Mouse (Mus musculus) intestine, postnatal 0 days (tissue): ENCODE data around the gene Krt16. TPM values are rescaled to one million over a fixed set of nuclear protein-coding genes. Genes with fewer than 3 reads are reported as not detected.

ENCODE experiments used
- ATAC-seq: fragments of 200-750 bp; cut with Nextera tagmentation; 2 replicates; pipeline ENCODE4 v1.8.0; 2017; ENCODE audit warnings: mild to moderate bottlenecking, moderate TSS enrichment, moderate library complexity
- H3K27ac ChIP-seq: fragments of 300-500 bp; sonication (generic); 2 replicates; pipeline ENCODE4 v1.5.1; 2014; ENCODE audit warnings: mild to moderate bottlenecking, low read depth, low read length, moderate library complexity
- H3K27me3 ChIP-seq: fragments of 300-500 bp; sonication (generic); replicated peaks from 2 replicates; pipeline ENCODE4 v1.6.1; 2014; ENCODE audit warnings: low read length, mixed read lengths; ENCODE audit not compliant: control insufficient read depth, insufficient read depth
- H3K36me3 ChIP-seq: fragments of 300-500 bp; sonication (generic); 2 replicates; pipeline ENCODE4 v1.6.1; 2014; ENCODE audit warnings: mild to moderate bottlenecking, moderate library complexity; ENCODE audit not compliant: control insufficient read depth, insufficient read depth
- H3K4me1 ChIP-seq: fragments of 300-500 bp; sonication (generic); replicated peaks from 2 replicates; pipeline ENCODE4 v1.6.1; 2014; ENCODE audit warnings: antibody characterized with exemption, low read length, mixed read lengths; ENCODE audit not compliant: control insufficient read depth, insufficient read depth
- H3K4me2 ChIP-seq: fragments of 300-500 bp; sonication (generic); replicated peaks from 2 replicates; pipeline ENCODE4 v1.6.1; 2014; ENCODE audit warnings: low read depth, mild to moderate bottlenecking, moderate library complexity
- H3K4me3 ChIP-seq: fragments of 300-500 bp; sonication (generic); 2 replicates; pipeline ENCODE4 v1.5.1; 2014; ENCODE audit warnings: low read depth, low read length
- H3K9ac ChIP-seq: fragments of 300-500 bp; sonication (generic); 2 replicates; pipeline ENCODE4 v1.6.1; 2014; ENCODE audit warnings: mild to moderate bottlenecking, low read depth, low read length
- H3K9me3 ChIP-seq: fragments of 300-500 bp; sonication (generic); 2 replicates; pipeline ENCODE4 v1.6.1; 2016; ENCODE audit warnings: mixed run types; ENCODE audit not compliant: control insufficient read depth
- CTCF ChIP-seq: sonication (generic); IDR thresholded peaks from 2 replicates; pipeline ENCODE4 v1.5.1; 2016; ENCODE audit warnings: low read depth, mild to moderate bottlenecking, control low read depth, antibody characterized with exemption, moderate library complexity
- whole genome bisulfite sequencing: fragments of 180-500 bp; shearing (Covaris S2); extraction: QIAGEN DNeasy Blood & Tissue Kit; methylation state at CpG from one replicate; pipeline ENCODE4 v1.1.7; 2014; 5-methylcytosine and 5-hydroxymethylcytosine counted together
- polyA plus RNA-seq: library from polyadenylated mRNA; unstranded; fragments of >200 nt; fragmentation: Nextera tagmentation; extraction: Ambion mirVana; gene quantifications from 2 replicates; pipeline ENCODE4 v1.2.1, GENCODE M21; 2015

Krt16 gene
- polyA plus RNA-seq, 1 experiment from 2014 or later = not detected

DNA sequence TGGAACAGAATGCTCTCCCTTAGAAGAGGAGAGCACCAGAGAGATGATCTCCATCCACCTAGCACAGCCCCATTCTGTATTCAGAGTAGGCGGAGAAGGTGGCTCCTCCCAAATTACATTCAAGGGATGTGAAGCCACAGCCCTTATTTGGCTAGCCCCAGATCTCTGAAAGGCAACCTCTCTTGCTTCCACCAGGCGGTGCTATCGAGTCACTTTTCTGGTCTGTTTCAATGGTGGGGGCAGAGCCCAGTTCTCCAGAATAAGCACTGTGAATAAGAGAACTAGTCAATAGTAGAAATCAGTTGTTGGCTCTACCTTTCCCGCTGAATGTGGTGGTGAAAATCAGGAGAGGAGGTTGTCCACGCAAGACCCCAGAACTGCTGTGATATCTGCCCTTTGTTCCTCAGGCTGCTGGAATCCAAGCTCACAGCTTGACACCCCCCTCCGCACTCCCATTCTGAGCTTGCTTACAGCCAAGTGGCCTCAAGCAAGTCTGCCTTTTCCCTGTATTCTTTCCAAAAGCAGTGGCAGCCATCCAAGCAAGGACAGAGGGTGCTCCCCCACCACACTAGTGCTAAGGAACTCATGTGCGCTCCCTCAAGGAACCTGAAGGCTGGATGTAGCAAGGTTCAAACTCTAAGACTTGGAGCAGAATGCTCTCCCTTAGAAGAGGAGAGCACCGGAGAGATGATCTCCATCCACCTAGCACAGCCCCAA is 48.4 kb downstream of the Krt16 start:
- no peaks in the 10 kb centered on the region for H3K9me3 ChIP-seq
- WGBS = 47% methylated on average over 8 of the region's 8 CpGs
- H3K36me3 ChIP-seq = no peaks in the 10 kb centered on the region
- no peaks in the 10 kb centered on the region for H3K27me3 ChIP-seq
- no peak overlapping the region for H3K27ac ChIP-seq
- TF ChIP-seq CTCF = peak; percentile 73
- no peak overlapping the region for H3K4me3 ChIP-seq
- ATAC-seq = no peak
- H3K4me1 ChIP-seq = no peaks in the 10 kb centered on the region
- H3K4me2 ChIP-seq = no peak overlapping the region
- H3K9ac ChIP-seq = no peak overlapping the region

DNA sequence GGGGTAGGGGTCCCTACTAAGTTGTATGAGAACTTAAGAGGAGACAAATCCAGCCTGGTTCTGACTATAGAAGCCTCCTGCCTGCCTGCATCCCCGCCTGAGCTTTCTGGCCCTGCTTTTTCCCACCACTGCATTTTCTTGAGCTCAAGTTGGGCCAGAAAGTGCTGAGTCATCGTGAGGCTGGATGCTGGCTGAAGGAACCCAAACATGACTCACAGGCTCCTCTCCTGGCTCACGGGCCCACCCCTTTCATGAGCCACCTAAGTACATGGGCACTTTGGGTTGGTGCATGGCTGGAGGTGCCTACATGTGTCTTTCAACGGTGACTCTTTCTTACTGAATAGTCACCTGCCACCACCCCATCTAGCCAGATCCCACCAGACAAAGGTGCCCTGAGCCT is 50.0 kb downstream of the Krt16 start:
- 65% methylated on average over 4 of the region's 4 CpGs for WGBS

More for the DNA sequence above, 50.0 kb downstream of the Krt16 start:
- no peak for ATAC-seq
- H3K9me3 ChIP-seq = no peaks in the 10 kb centered on the region
- no peaks in the 10 kb centered on the region for H3K4me1 ChIP-seq
- H3K36me3 ChIP-seq = no peaks in the 10 kb centered on the region
- H3K9ac ChIP-seq = no peak overlapping the region
- no peak overlapping the region for H3K4me3 ChIP-seq
- no peak overlapping the region for H3K4me2 ChIP-seq
- no peak for TF ChIP-seq CTCF
- H3K27ac ChIP-seq = no peak overlapping the region
- no peaks in the 10 kb centered on the region for H3K27me3 ChIP-seq

Other genes with a start within 250 kb of the Krt16 start
- not detected in 2 replicates for gene Krt33a, start 232.7 kb downstream of the Krt16 start, polyA plus RNA-seq
- not detected in 2 replicates for gene Krt33b, start 219.0 kb downstream of the Krt16 start, polyA plus RNA-seq
- not detected in 2 replicates for gene Krt34, start 207.3 kb downstream of the Krt16 start, polyA plus RNA-seq
- gene Krt31, start 198.4 kb downstream of the Krt16 start, polyA plus RNA-seq = 0.07 TPM in 1 of 2 replicates, not detected in the other
- gene Krt32, start 160.7 kb downstream of the Krt16 start, polyA plus RNA-seq = not detected in 2 replicates
- gene Krt35, start 152.7 kb downstream of the Krt16 start, polyA plus RNA-seq = 0.26 and 0.44 TPM in 2 replicates
- gene Krt36, start 143.3 kb downstream of the Krt16 start, polyA plus RNA-seq = 0.09 and 0.16 TPM in 2 replicates
- not detected in 2 replicates for gene Krt13, start 127.3 kb downstream of the Krt16 start, polyA plus RNA-seq
- gene Krt15, start 113.0 kb downstream of the Krt16 start, polyA plus RNA-seq = 1.2 and 1.5 TPM in 2 replicates
- 491 and 533 TPM in 2 replicates for gene Krt19, start 100.2 kb downstream of the Krt16 start, polyA plus RNA-seq
- gene Krt9, start 55.7 kb downstream of the Krt16 start, polyA plus RNA-seq = not detected in 2 replicates
- gene Krt14, start 41.4 kb downstream of the Krt16 start, polyA plus RNA-seq = 8.9 and 10.0 TPM in 2 replicates
- 5.3 and 7.8 TPM in 2 replicates for gene Krt17, start 12.1 kb upstream of the Krt16 start, polyA plus RNA-seq
- gene Krt42, start 21.0 kb upstream of the Krt16 start, polyA plus RNA-seq = 0.12 and 0.18 TPM in 2 replicates
- gene Eif1, start 71.0 kb upstream of the Krt16 start, polyA plus RNA-seq = 1,650 and 1,730 TPM in 2 replicates
- gene Gast, start 85.5 kb upstream of the Krt16 start, polyA plus RNA-seq = 1.1 and 5.0 TPM in 2 replicates
- 10.0 and 10.4 TPM in 2 replicates for gene Hap1, start 107.2 kb upstream of the Krt16 start, polyA plus RNA-seq
- 102 and 103 TPM in 2 replicates for gene Jup, start 148.9 kb upstream of the Krt16 start, polyA plus RNA-seq
- gene P3h4, start 165.9 kb upstream of the Krt16 start, polyA plus RNA-seq = 17.0 and 17.2 TPM in 2 replicates
- 31.7 and 37.0 TPM in 2 replicates for gene Fkbp10, start 166.8 kb upstream of the Krt16 start, polyA plus RNA-seq
- 31.6 and 33.0 TPM in 2 replicates for gene Nt5c3b, start 192.9 kb upstream of the Krt16 start, polyA plus RNA-seq
- 0.13 and 0.14 TPM in 2 replicates for gene Klhl10, start 193.0 kb upstream of the Krt16 start, polyA plus RNA-seq
- 1.8 and 1.9 TPM in 2 replicates for gene Klhl11, start 223.8 kb upstream of the Krt16 start, polyA plus RNA-seq